Mouse (Mus musculus) small intestine, adult 2 months (tissue): ENCODE measurements at regions not wholly inside any gene's neighbourhood (a gene's known extent, or its start where the extent isn't known, plus 50 kb on each side); places are given as distances from the start of the nearest gene placed in this dataset.

Experiments
- CTCF ChIP-seq: fragments of 200-500 bp; IDR thresholded peaks from 2 replicates; pipeline ENCODE4 v1.5.1; 2012; ENCODE audit warnings: low read depth, mild to moderate bottlenecking, control low read depth, inconsistent platforms, low read length, moderate library complexity, mixed read lengths; ENCODE audit not compliant: insufficient replicate concordance, insufficient read length; ENCODE audit errors: extremely low read depth
- POLR2A ChIP-seq: fragments of 200-500 bp; IDR thresholded peaks from 2 replicates; pipeline ENCODE4 v1.6.1; 2012; ENCODE audit warnings: low read depth, mild to moderate bottlenecking, control low read depth, inconsistent platforms, low read length, moderate library complexity

- TF ChIP-seq POLR2A (no peak), CTCF (no peak)
These were observed 131.0 kb upstream of the Rgs17 start for GRCm38 (mm10) chr10:6053207-6053606.
